Mouse (Mus musculus): ENCODE measurements around the gene Coch.
"Not testable (repeated sequence)": the region's sequence is repeated elsewhere in the genome, so short reads cannot be mapped to it uniquely, and the experiment has no call there.

Coch gene

GRCm38 (mm10) chr12:51593229-51594029, at the start of gene Coch:
Gene Coch, plus strand, starts transcription at chr12:51593341.
- Histone ChIP-seq H3K27me3 (ENCODE audit: control insufficient read depth, insufficient read depth, low read length, poor library complexity, severe bottlenecking) (peaks cover 2% of the 10 kb centered on the region; the same call in 1 of the 2 replicates), H3K36me3 (ENCODE audit: control insufficient read depth, insufficient read depth, low read length, poor library complexity, severe bottlenecking) (no peaks in the 10 kb centered on the region)
- peak; percentile 11 for DNase-seq (ENCODE audit: low read depth, low spot score)

GRCm38 (mm10) chr12:51543402-51543960, 49.7 kb upstream of the Coch start:
- Histone ChIP-seq H3K27me3 (ENCODE audit: control insufficient read depth, insufficient read depth, low read length, poor library complexity, severe bottlenecking) (no peaks in the 10 kb centered on the region), H3K36me3 (ENCODE audit: control insufficient read depth, insufficient read depth, low read length, poor library complexity, severe bottlenecking) (no peaks in the 10 kb centered on the region)
- DNase-seq (ENCODE audit: low read depth, low spot score) = no peak

- no peak for DNase-seq (ENCODE audit: low read depth, low spot score)
- no peaks in the 10 kb centered on the region for H3K36me3 ChIP-seq (ENCODE audit: control insufficient read depth, insufficient read depth, low read length, poor library complexity, severe bottlenecking)
- H3K27me3 ChIP-seq (ENCODE audit: control insufficient read depth, insufficient read depth, low read length, poor library complexity, severe bottlenecking) = no peaks in the 10 kb centered on the region
Measured at GRCm38 (mm10) chr12:51555041-51555440, 38.1 kb upstream of the Coch start.

GRCm38 (mm10) chr12:51561416-51561815, 31.7 kb upstream of the Coch start:
- no peak for DNase-seq (ENCODE audit: low read depth, low spot score)
- H3K36me3 ChIP-seq (ENCODE audit: control insufficient read depth, insufficient read depth, low read length, poor library complexity, severe bottlenecking) = no peaks in the 10 kb centered on the region
- no peaks in the 10 kb centered on the region for H3K27me3 ChIP-seq (ENCODE audit: control insufficient read depth, insufficient read depth, low read length, poor library complexity, severe bottlenecking)

- Histone ChIP-seq H3K27me3 (ENCODE audit: control insufficient read depth, insufficient read depth, low read length, poor library complexity, severe bottlenecking) (no peaks in the 10 kb centered on the region), H3K36me3 (ENCODE audit: control insufficient read depth, insufficient read depth, low read length, poor library complexity, severe bottlenecking) (no peaks in the 10 kb centered on the region)
- no peak for DNase-seq (ENCODE audit: low read depth, low spot score)
Measured at GRCm38 (mm10) chr12:51567225-51567624, 25.9 kb upstream of the Coch start.

- H3K27me3 ChIP-seq (ENCODE audit: control insufficient read depth, insufficient read depth, low read length, poor library complexity, severe bottlenecking) = no peaks in the 10 kb centered on the region
- H3K36me3 ChIP-seq (ENCODE audit: control insufficient read depth, insufficient read depth, low read length, poor library complexity, severe bottlenecking) = no peaks in the 10 kb centered on the region
- DNase-seq (ENCODE audit: low read depth, low spot score) = no peak
Measured at GRCm38 (mm10) chr12:51569472-51569871, 23.7 kb upstream of the Coch start.

- no peak for DNase-seq (ENCODE audit: low read depth, low spot score)
- no peaks in the 10 kb centered on the region for H3K27me3 ChIP-seq (ENCODE audit: control insufficient read depth, insufficient read depth, low read length, poor library complexity, severe bottlenecking)
Measured at GRCm38 (mm10) chr12:51569944-51570343, 23.2 kb upstream of the Coch start.

GRCm38 (mm10) chr12:51572651-51573050, 20.5 kb upstream of the Coch start:
- Histone ChIP-seq H3K36me3 (ENCODE audit: control insufficient read depth, insufficient read depth, low read length, poor library complexity, severe bottlenecking) (no peaks in the 10 kb centered on the region), H3K27me3 (ENCODE audit: control insufficient read depth, insufficient read depth, low read length, poor library complexity, severe bottlenecking) (no peaks in the 10 kb centered on the region)
- no peak for DNase-seq (ENCODE audit: low read depth, low spot score)

More at GRCm38 (mm10) chr12:51569944-51570343, 23.2 kb upstream of the Coch start:
- H3K36me3 ChIP-seq (ENCODE audit: control insufficient read depth, insufficient read depth, low read length, poor library complexity, severe bottlenecking) = no peaks in the 10 kb centered on the region

- H3K27me3 ChIP-seq (ENCODE audit: control insufficient read depth, insufficient read depth, low read length, poor library complexity, severe bottlenecking); DNase-seq (ENCODE audit: low read depth, low spot score): not testable (repeated sequence)
Measured at GRCm38 (mm10) chr12:51577816-51578215, 15.3 kb upstream of the Coch start.

GRCm38 (mm10) chr12:51589263-51589662, 3.9 kb upstream of the Coch start:
- Histone ChIP-seq H3K36me3 (ENCODE audit: control insufficient read depth, insufficient read depth, low read length, poor library complexity, severe bottlenecking) (no peaks in the 10 kb centered on the region), H3K27me3 (ENCODE audit: control insufficient read depth, insufficient read depth, low read length, poor library complexity, severe bottlenecking) (peaks cover 2% of the 10 kb centered on the region; the same call in 1 of the 2 replicates)
- no peak for DNase-seq (ENCODE audit: low read depth, low spot score)

More at GRCm38 (mm10) chr12:51577816-51578215, 15.3 kb upstream of the Coch start:
- H3K36me3 ChIP-seq (ENCODE audit: control insufficient read depth, insufficient read depth, low read length, poor library complexity, severe bottlenecking) = not testable (repeated sequence)

GRCm38 (mm10) chr12:51591921-51592320, 1.2 kb upstream of the Coch start:
- H3K36me3 ChIP-seq (ENCODE audit: control insufficient read depth, insufficient read depth, low read length, poor library complexity, severe bottlenecking) = no peaks in the 10 kb centered on the region
- H3K27me3 ChIP-seq (ENCODE audit: control insufficient read depth, insufficient read depth, low read length, poor library complexity, severe bottlenecking) = peaks cover 2% of the 10 kb centered on the region; the same call in 1 of the 2 replicates
- no peak for DNase-seq (ENCODE audit: low read depth, low spot score)

- Histone ChIP-seq H3K27me3 (ENCODE audit: control insufficient read depth, insufficient read depth, low read length, poor library complexity, severe bottlenecking) (peaks cover 2% of the 10 kb centered on the region; the same call in 1 of the 2 replicates), H3K36me3 (ENCODE audit: control insufficient read depth, insufficient read depth, low read length, poor library complexity, severe bottlenecking) (no peaks in the 10 kb centered on the region)
- DNase-seq (ENCODE audit: low read depth, low spot score) = peak; percentile 8
Measured at GRCm38 (mm10) chr12:51592888-51593228, 283 bp upstream of the Coch start.

- DNase-seq (ENCODE audit: low read depth, low spot score) = peak; percentile 8
- H3K36me3 ChIP-seq (ENCODE audit: control insufficient read depth, insufficient read depth, low read length, poor library complexity, severe bottlenecking) = no peaks in the 10 kb centered on the region
- H3K27me3 ChIP-seq (ENCODE audit: control insufficient read depth, insufficient read depth, low read length, poor library complexity, severe bottlenecking) = peaks cover 2% of the 10 kb centered on the region; the same call in 1 of the 2 replicates
Measured at GRCm38 (mm10) chr12:51594030-51594470, 909 bp downstream of the Coch start.

- DNase-seq (ENCODE audit: low read depth, low spot score) = no peak
- H3K36me3 ChIP-seq (ENCODE audit: control insufficient read depth, insufficient read depth, low read length, poor library complexity, severe bottlenecking) = no peaks in the 10 kb centered on the region; the same call in 1 of the 2 replicates
- H3K27me3 ChIP-seq (ENCODE audit: control insufficient read depth, insufficient read depth, low read length, poor library complexity, severe bottlenecking) = no peaks in the 10 kb centered on the region
Measured at GRCm38 (mm10) chr12:51603306-51603705, 10.2 kb downstream of the Coch start.

- DNase-seq (ENCODE audit: low read depth, low spot score) = no peak
- H3K27me3 ChIP-seq (ENCODE audit: control insufficient read depth, insufficient read depth, low read length, poor library complexity, severe bottlenecking) = no peaks in the 10 kb centered on the region
- H3K36me3 ChIP-seq (ENCODE audit: control insufficient read depth, insufficient read depth, low read length, poor library complexity, severe bottlenecking) = no peaks in the 10 kb centered on the region; the same call in 1 of the 2 replicates
Measured at GRCm38 (mm10) chr12:51606138-51606537, 13.0 kb downstream of the Coch start.
